ENCODE assay signal across 8 mouse cellular contexts in the genomic region with DNA sequence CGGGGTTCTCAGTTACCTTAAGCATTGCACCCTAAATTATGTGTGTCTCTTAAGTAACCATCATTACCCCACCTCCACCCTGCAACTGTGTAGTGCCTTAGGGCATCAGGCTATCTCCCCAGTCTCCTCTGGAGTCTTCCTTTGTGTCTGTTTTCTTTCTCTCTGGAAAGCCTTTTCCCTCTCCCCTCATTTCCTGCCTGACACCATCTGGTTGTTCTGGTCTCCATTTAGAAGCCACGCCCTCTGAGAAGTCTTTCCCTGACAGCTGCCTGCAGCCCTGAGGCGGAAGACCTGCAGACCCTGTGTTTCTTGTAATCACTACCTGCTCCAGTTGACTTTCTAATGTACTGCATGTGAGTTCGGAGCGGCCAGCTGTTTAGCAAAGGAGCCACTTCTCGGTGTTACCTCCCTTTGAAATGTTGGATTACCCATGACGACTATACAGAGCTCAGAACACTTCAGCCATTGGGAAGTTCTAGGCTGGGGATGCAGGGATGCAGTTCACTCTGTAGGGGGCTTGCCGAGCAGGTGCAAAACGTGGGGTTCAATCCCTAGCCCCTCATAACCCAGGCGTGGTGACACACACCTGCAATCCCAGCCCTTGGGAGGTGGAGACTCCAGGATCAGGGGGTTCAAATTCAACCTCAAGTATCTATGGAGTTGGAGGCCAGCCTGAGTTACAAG. TPM values are rescaled to one million over a fixed set of nuclear protein-coding genes. Genes with fewer than 3 reads are reported as not detected.
DNase-seq lines count a peak whose midpoint lies in the region; ATAC-seq and TF ChIP-seq lines count a peak whose summit lies in the region.

No protein-coding gene starts in this region.

- peak; percentile 92; the same call in 1 of the 2 replicates for TF ChIP-seq EP300 in ES-Bruce4 (IDR thresholded peaks at IDR 0.05; ENCODE audit: insufficient read depth, low read depth, low read length)

- intact Hi-C loops in gastrocnemius, postnatal 14 days (cut with DNase I; ENCODE audit: low total_unique reads) = no loop called here

- peak overlapping the region; percentile 20; the same call in 1 of the 2 replicates for H3K4me3 ChIP-seq in ES-Bruce4 (ENCODE audit: low read depth, low read length)
- no peak overlapping the region for H3K4me3 ChIP-seq in liver, embryonic 16.5 days (ENCODE audit: low read depth, low read length)

- H3K27me3 ChIP-seq in ES-Bruce4 (ENCODE audit: control insufficient read depth, insufficient read depth, low read length, poor library complexity, severe bottlenecking) = no peaks in the 10 kb centered on the region
- no peaks in the 10 kb centered on the region for H3K27me3 ChIP-seq in liver, embryonic 16.5 days (ENCODE audit: control insufficient read depth, insufficient read depth, low read depth, low read length)

- H3K27ac ChIP-seq in ES-Bruce4 (ENCODE audit: insufficient read depth, low read length) = peak overlapping the region; percentile 95
- no peak overlapping the region for H3K27ac ChIP-seq in liver, embryonic 16.5 days (ENCODE audit: low read length)

- no peak for TF ChIP-seq CTCF in ES-Bruce4 (IDR thresholded peaks at IDR 0.05; ENCODE audit: low read depth, low read length)

- H3K4me2 ChIP-seq in liver, embryonic 16.5 days (ENCODE audit: low read depth, low read length) = peak overlapping the region; percentile 15; the same call in 1 of the 2 replicates

- H3K36me3 ChIP-seq in ES-Bruce4 (ENCODE audit: control insufficient read depth, insufficient read depth, low read length, poor library complexity, severe bottlenecking) = no peaks in the 10 kb centered on the region
- H3K36me3 ChIP-seq in liver, embryonic 16.5 days (ENCODE audit: control insufficient read depth, insufficient read depth) = no peaks in the 10 kb centered on the region

- DNase-seq in frontal cortex, postnatal 10 days (ENCODE audit: low spot score in 2 of 2) = no peak
- DNase-seq in forelimb bud, embryonic 11.5 days (ENCODE audit: low read depth, low spot score) = peak; percentile 85
- peak; percentile 56 for DNase-seq in thymus, postnatal 10 days (ENCODE audit: low spot score in 2 of 2)
- no peak for DNase-seq in gastrocnemius, postnatal 14 days
- DNase-seq in testis, postnatal 10 days (ENCODE audit: low spot score) = no peak

- 18% methylated on average over 10 of the region's 10 CpGs for WGBS in liver, embryonic 16.5 days (ENCODE audit: insufficient replicate concordance)

- no peaks in the 10 kb centered on the region for H3K9me3 ChIP-seq in ES-Bruce4 (replicated peaks; ENCODE audit: control insufficient read depth, insufficient read depth, low read length, poor library complexity, severe bottlenecking)
- H3K9me3 ChIP-seq in liver, embryonic 16.5 days (replicated peaks; ENCODE audit: control insufficient read depth, low read length) = no peaks in the 10 kb centered on the region

- TF ChIP-seq POLR2A in ES-Bruce4 (IDR thresholded peaks at IDR 0.05; ENCODE audit: insufficient read depth, low read length) = no peak

- peaks cover 7% of the 10 kb centered on the region for H3K4me1 ChIP-seq in ES-Bruce4 (ENCODE audit: control insufficient read depth, insufficient read depth, low read length)
- H3K4me1 ChIP-seq in liver, embryonic 16.5 days (ENCODE audit: control insufficient read depth, low read depth, low read length) = peaks cover 32% of the 10 kb centered on the region

- ATAC-seq in frontal cortex, adult (ENCODE audit: low TSS enrichment) = 0 out of 2 replicates have a peak, but pooled peaks have one; percentile 8
- no peak for ATAC-seq in liver, embryonic 16.5 days (ENCODE audit: low read depth)

- no peak overlapping the region for H3K9ac ChIP-seq in ES-Bruce4 (ENCODE audit: low read depth, poor library complexity, severe bottlenecking)
- H3K9ac ChIP-seq in liver, embryonic 16.5 days (ENCODE audit: low read depth, low read length) = no peak overlapping the region

RNA-seq across cellular contexts. Expression of a gene that starts 9.2 kb away (rescaled TPM):
- 107 and 111 TPM in 2 replicates for polyA plus RNA-seq in ES-Bruce4 (2011; ENCODE audit: insufficient read depth, insufficient read length, low read depth, missing spikeins)
- polyA plus RNA-seq in liver, embryonic 16.5 days (2015; fragmentation: Nextera tagmentation; extraction: Ambion mirVana) = 59.2 and 64.0 TPM in 2 replicates
- 10 to 100 TPM; 14.5 to 15.9 TPM for total RNA-seq in gastrocnemius, postnatal 14 days (2021)

RNA-seq across cellular contexts. Expression of a gene that starts 17.0 kb away (rescaled TPM):
- 556 and 609 TPM in 2 replicates for polyA plus RNA-seq in ES-Bruce4 (2011; ENCODE audit: insufficient read depth, insufficient read length, low read depth, missing spikeins)
- 470 and 491 TPM in 2 replicates for polyA plus RNA-seq in liver, embryonic 16.5 days (2015; fragmentation: Nextera tagmentation; extraction: Ambion mirVana)
- 100 to 1,000 TPM in 1 of 2 experiments, 10 to 100 TPM in 1; 84.8 to 138 TPM for total RNA-seq in gastrocnemius, postnatal 14 days (2021)

RNA-seq across cellular contexts. Expression of a gene that starts 23.2 kb away (rescaled TPM):
- 12.9 and 17.3 TPM in 2 replicates for polyA plus RNA-seq in ES-Bruce4 (2011; ENCODE audit: insufficient read depth, insufficient read length, low read depth, missing spikeins)
- 10.1 and 13.4 TPM in 2 replicates for polyA plus RNA-seq in liver, embryonic 16.5 days (2015; fragmentation: Nextera tagmentation; extraction: Ambion mirVana)
- total RNA-seq in gastrocnemius, postnatal 14 days (2021) = 10 to 100 TPM; 18.8 to 19.7 TPM

RNA-seq across cellular contexts. Expression of a gene that starts 23.2 kb away (rescaled TPM):
- 21.6 and 22.9 TPM in 2 replicates for polyA plus RNA-seq in ES-Bruce4 (2011; ENCODE audit: insufficient read depth, insufficient read length, low read depth, missing spikeins)
- polyA plus RNA-seq in liver, embryonic 16.5 days (2015; fragmentation: Nextera tagmentation; extraction: Ambion mirVana) = 24.5 and 26.2 TPM in 2 replicates
- 10 to 100 TPM; 12.4 to 15.2 TPM for total RNA-seq in gastrocnemius, postnatal 14 days (2021)

RNA-seq across cellular contexts. Expression of a gene that starts 31.0 kb away (rescaled TPM):
- 319 and 337 TPM in 2 replicates for polyA plus RNA-seq in ES-Bruce4 (2011; ENCODE audit: insufficient read depth, insufficient read length, low read depth, missing spikeins)
- 674 and 679 TPM in 2 replicates for polyA plus RNA-seq in liver, embryonic 16.5 days (2015; fragmentation: Nextera tagmentation; extraction: Ambion mirVana)
- 100 to 1,000 TPM; 105 to 114 TPM for total RNA-seq in gastrocnemius, postnatal 14 days (2021)

Comparison
In these comparisons a context has a peak if more than half of its experiments do, and no peak if none do; other contexts are left out.
1. DNase-seq: peak in forelimb bud, embryonic 11.5 days (single experiment) and thymus, postnatal 10 days (2 of 2); none in frontal cortex, postnatal 10 days (0 of 2), gastrocnemius, postnatal 14 days (single experiment) and testis, postnatal 10 days (single experiment).